Mouse (Mus musculus) layer of hippocampus, adult 9-11 months (tissue): ENCODE measurements around the gene Cog1.

Experiments
- DNase-seq: peaks from one replicate; pipeline ENCODE4 v3.0.0; 2022

Cog1 gene

DNA sequence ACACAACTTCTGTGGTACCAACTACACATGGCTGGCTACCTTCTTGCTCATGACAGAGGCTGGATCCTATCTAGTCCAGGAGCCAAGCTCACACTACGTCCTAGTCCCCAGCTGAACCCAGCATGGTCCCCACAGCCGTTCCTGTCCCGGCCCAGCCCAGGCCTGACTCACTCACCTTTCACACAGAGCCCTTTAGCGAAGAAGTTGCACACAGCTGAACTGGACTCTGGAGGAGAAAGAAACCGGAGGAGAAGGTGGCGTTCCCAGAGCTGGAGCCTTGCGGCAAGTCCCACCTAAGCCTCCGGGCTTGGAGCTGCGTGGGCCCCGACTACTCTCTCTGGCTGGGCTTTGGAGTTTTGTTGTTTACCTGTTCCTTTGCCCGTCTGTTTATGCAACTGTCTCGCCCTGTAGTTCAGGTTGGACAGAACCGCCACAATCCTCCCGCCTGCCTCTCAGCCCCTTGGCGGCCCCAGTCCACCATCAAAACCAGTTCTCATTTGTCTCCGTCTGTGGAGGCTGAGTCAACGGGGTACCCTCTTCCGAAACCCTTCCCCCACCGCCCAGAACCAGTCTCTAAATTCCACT, 59.8 kb downstream of the Cog1 start:
- no peak for DNase-seq

DNA sequence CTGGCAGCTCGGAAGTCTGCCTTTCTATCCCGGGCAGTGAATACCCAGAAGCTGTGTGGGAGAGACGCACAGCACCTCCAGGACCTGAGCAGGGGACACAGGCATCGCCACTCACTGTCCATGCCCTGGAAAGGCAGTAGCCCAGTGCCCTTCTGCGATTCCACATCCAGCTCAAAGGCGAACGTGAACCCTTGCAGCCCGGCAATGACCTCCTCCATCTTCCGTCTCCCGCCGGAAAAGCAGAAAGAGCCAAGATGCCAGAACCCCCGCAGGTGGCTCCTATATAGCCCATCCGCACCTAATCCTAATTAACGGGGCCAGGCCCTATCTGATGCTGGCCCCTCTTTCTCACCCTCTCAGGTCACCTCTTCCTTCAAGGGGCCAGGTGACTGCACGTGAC, 60.3 kb downstream of the Cog1 start:
- no peak for DNase-seq

DNA sequence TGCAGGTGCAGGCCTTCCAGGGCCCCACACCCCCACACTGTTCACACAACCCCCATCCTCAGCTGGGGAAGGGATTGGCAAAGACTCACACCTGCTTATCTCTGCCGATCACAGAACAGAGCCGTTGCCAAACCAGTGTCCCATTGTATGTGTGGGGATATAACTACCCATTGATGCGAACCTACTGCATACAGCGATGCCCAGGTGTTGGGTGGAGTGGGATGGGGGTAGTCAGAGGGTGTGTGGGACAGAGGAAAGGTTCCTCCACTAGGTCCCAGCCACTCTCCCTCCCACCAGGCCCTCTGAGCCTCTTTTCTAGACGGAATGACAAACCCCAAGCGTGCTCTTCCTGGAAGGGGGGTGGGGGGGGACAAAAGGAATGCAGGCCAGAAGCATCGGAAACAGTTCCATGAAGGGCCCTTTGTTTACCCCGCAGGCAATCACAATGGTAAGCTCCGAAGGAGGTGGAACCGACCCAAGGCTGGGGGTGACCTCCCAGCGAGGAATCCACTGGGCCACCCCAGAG, 60.8 kb downstream of the Cog1 start, which contains the start of gene Cpsf4l:
Cpsf4l (minus strand) TSS at position 287 of the 526 bp plus-strand sequence.
- no peak for DNase-seq

DNA sequence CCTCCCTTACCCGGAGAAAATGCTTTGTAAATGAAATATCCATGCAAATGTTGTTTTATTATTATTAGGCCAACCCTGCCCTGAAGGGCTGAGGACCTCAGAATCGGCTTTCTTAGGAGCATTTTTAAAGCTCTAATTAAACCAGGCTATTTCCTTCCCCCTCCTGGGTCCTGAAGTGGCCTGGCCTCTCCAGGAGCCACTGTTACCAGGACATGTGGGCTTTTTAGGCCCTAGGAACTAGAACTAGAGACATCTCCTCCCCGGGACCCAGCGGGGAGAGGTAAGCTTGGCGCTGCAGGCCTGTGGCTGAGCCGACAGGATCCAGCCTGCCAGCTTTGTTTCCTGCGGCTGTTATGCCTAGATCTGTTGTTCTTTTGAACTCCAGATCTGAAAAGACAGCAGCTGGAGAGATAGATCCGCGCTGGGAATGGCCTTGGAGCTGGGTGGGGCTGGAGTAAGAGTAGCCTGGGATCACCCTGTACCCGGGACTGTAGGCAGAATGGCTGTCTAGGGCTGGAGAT, 61.3 kb downstream of the Cog1 start:
- no peak for DNase-seq

DNA sequence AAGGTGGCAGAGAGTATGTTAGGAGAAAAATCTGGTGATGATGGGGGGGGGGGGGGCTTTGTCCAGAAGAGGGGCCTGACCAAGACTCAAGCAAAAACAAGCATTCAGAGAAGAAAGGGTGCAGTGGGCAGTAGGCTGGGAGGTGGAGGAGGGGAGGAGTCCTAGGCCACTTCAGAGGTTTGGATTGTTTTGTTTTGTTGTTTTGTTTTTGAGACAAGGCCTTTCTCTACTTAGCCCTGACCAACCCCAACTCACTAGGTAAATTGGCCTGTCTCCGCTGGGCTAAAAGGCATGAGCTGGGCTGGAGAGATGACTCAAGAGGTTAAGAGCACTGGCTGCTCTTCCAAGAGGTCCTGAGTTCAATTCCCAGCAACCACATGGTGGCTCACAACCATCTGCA, 62.1 kb downstream of the Cog1 start:
- DNase-seq: no peak

DNA sequence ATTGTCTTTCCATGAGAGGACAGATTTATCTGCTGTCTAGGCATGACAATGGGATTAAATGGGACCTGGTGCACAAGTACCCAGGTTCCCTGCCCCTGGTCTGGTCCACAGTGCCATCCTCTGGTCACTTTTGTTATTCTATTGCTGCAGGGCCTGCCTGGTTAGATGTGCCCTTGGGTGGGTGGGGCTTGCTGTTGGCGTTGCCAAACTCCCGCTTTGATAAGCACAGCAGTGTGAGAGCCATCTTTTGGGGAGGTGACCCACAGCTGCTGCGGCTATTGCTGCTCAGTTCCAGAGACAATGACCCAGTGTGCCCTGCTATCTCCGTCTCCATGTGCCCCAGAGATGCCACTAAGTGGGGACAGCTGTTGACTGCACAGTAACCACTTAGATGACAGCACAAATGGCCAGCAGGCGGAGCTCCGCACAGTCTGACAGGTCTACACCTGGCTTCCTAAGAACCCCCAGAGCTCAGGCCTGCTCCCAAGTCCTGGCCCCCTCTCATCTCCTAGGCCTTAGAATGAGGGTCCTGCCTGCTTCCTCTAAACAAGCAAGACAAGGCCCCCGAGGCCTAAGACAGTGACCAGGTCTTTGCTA, 66.2 kb downstream of the Cog1 start:
- no peak for DNase-seq

DNA sequence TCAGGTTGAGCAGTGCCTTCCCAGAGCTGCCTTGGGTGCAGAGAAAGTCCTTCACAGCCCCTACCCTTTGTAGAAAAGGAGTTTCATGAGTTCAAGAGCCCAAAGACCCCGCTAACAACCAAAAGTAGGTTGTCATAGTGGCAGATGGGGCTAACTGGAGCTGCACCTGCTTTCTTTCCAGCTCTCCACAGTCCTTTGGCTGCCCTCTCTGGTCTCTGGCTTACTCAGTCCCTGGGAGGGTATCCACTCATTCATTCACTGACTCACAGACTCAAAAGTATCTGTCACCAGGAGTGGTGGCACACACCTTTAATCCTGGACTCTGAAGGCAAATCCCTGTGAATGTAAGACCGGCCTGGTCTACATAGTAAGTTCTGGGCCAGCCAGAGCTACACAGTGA, 67.2 kb downstream of the Cog1 start:
- no peak for DNase-seq
